Mouse (Mus musculus) CD4-positive naive resting alpha-beta T cell, adult 76 days (primary cell): ENCODE measurements around the gene Srsf9. TPM values are rescaled to one million over a fixed set of nuclear protein-coding genes. Genes with fewer than 3 reads are reported as not detected.

Source experiments
- total RNA-seq: library from RNA; stranded (reverse); gene quantifications from one replicate; pipeline ENCODE4 v1.2.4, GENCODE M21; 2023

The Srsf9 gene
- total RNA-seq, result 33.1 TPM

DNA sequence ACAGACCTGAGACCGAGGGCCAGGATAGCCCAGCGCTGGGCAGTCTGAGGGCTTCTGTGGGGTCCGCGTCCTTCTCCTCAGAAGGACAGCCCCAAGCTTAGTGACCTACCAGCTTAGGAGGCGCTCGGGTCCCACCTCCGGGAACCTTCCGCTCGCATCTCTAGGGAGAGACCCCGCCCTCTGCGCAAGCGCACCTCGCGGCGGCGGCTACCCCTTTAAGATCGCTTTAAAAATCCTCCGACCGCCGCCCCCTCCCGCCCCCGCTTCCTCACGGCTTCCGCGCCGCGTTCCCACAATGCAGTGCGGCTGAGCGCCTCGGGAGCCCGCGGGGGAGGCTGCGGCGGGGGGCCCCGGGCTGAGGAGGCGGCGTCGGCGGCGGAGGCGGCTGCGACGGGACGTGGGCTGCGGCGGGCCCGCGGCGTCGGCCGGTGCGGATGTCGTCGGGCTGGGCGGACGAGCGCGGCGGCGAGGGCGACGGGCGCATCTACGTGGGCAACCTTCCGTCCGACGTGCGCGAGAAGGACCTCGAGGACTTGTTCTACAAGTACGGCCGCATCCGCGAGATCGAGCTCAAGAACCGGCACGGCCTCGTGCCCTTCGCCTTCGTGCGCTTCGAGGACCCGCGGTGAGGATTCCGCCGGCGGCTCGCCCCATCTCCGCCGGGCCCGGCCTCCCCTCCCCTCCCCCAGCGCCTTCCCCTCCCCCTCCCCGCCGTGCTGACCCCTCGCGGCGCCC, at the start of gene Srsf9:
Srsf9 (plus strand) TSS at position 303 of the 735 bp plus-strand sequence.

DNA sequence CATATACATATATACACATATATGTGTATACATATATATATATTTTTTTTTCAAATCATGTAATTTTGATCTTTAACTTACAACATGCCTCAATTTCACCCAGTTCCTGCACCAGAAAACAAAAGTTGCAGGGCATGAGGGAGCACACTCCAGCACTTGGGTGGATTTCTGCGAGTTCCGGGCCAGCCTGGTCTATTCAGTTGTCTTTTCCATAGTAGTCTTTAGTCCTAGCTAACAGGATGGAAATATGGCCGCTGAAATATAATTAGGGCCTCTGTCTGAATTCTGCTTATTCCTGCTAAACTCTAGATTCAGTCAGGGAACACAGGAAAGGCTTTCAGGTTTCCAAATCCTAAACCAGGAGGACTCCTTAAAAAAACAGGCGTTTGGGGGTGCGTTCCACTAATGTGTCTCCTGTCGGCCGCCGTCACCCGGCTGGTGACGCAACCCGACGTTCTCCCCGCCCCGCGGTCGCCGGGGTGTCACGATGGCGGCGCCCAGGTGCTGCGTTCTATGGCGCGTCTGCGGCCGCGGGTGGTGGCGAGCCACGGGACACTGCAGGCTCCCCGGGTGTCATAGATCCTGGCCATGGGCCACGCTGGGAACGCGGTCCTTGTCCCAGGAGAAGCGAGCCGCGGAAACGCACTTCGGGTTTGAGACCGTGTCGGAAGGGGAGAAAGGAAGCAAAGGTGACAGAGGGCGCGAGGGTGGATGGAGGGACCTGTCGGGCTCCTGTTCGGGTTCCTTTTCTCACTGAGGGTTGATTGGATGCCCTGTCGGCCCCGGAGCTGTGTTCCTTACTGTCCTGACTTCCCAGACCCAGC, 47.5 kb upstream of the Srsf9 start, which contains the start of gene Coq5:
Coq5 (plus strand) TSS at position 441 of the 824 bp plus-strand sequence.

DNA sequence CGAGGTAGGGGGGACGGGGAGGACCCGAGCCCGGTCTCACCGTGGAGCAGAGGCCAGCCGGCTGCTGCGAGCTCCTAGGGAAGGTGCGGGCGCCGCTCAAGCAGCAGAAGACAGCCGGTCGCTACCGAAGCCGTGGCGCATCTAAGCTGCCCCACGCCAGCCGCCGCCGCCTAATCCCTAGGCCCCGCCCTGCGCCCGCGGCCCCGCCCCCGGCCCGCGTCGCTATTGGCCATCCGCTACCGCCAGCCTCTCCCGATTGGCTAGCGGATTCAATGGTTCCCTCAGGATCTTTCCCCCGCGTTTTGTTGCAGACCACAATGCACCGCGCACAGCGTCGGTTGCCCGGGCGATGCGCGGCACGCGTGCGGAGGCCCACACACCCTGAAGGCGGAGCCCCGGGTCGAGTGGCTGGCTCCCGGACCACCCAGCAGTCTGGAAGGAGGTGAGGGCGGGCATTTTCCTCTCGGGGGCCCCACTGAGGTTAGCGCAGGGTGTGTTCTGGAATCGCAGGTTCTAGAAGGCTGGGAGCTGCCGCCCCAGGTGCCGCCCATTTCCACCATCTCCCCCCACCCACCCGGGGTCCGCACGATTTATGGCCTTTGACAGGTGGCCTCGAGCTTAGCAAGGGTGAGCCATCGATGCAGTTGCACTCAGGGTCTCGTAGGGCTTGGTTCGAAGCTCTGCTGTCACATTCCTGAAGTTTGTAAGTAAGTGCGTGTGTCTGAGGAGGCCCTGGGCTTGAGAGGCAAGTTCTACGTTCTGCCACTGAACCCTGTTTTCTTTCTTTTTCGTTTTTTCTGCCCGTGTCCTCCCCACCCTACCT, 26.0 kb upstream of the Srsf9 start, which contains the start of gene Dynll1:
Dynll1 (minus strand) TSS at position 208 of the 823 bp plus-strand sequence.

DNA sequence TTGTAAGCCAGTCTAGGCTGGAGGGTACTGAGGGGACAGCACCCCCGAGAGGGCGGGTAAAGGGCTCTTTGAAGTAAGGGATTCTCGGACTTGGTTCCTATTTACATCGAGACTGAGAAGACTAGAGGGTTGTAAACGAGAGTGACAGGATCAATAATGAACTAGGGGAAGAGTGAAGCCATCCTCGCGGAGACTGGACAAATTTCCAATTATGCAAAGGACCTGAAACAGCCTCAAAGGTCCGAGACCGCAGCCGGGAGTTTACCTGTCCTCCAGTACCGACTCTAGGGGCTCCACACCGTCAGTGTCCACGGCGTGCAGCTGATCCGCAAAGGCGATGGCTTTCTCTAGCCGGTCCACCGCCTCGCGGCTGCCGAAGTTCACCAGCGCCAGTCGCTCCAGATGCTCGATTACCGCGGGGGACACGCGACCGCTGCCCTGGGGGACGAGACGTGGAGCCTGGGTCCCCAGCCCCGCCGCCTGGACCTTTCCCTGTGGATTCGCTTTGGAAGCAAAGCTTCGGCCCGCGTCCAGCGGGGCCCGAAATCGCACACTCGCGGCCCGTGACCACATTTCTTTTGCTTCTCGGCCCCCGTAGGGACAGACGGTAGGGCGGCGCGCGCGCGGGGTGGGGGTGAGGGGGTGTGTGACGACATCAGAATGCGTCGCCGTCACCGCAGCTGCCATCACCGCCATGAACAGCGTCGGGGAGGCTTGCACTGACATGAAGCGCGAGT, 13.8 kb downstream of the Srsf9 start, which contains the start of the genes Gatc and Triap1:
Gatc (minus strand) TSS at position 602 of the 737 bp plus-strand sequence.
Triap1 (plus strand) TSS at position 649 of the 737 bp plus-strand sequence.

DNA sequence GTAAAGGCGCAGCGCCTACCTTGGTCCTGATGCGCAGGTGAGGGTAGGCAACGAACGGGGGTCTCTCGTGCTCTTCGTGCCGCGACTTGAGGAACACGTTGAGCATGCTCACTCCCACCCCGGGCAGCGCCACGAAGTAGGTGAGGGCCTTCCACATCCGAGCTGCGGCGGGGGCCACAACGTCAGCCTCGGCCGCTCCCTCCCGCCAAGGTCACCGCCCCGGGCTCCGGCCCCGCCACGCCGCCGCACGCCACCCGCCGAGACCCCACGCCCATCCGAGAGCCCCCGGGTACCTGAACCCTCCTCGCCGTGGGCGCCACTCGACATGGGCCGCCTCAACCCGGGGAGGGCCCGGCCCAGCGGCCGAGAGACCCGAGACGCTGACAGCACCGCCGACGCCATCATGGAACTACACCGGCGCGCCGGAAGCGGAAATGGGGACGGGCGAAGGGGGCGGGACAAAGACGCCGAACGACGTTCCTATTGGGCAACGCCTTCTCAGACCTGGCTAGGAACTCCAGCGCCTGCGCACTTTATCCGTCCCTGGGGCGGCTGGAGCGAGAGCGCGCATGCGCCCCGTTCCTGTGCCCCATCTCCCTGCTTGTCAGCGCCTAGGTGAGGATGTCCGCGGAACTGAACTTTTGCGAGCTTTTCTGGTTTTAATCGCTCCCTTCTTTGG, 21.7 kb downstream of the Srsf9 start, which contains the start of gene Cox6a1:
Cox6a1 (minus strand) TSS at position 436 of the 679 bp plus-strand sequence.

Other genes starting within 250 kb of the Srsf9 start
- not detected for gene Gm10401, start 228.9 kb upstream of the Srsf9 start, total RNA-seq
- 22.9 TPM for gene Acads, start 207.8 kb upstream of the Srsf9 start, total RNA-seq
- 28.7 TPM for gene Unc119b, start 192.2 kb upstream of the Srsf9 start, total RNA-seq
- 78.6 TPM for gene Mlec, start 169.0 kb upstream of the Srsf9 start, total RNA-seq
- gene Cabp1, start 132.8 kb upstream of the Srsf9 start, total RNA-seq, result 0.26 TPM
- gene Pop5, start 91.3 kb upstream of the Srsf9 start, total RNA-seq, result 61.6 TPM
- gene Rnf10, start 54.3 kb upstream of the Srsf9 start, total RNA-seq, result 199 TPM
- gene Coq5, start 47.5 kb upstream of the Srsf9 start, total RNA-seq, result 26.0 TPM
- 199 TPM for gene Dynll1, start 26.2 kb upstream of the Srsf9 start, total RNA-seq
- gene Gatc, start 14.0 kb downstream of the Srsf9 start, total RNA-seq, result 4.3 TPM
- 15.2 TPM for gene Triap1, start 14.0 kb downstream of the Srsf9 start, total RNA-seq
- 213 TPM for gene Cox6a1, start 21.8 kb downstream of the Srsf9 start, total RNA-seq
- not detected for gene Msi1, start 102.4 kb downstream of the Srsf9 start, total RNA-seq
- not detected for gene Pla2g1b, start 139.1 kb downstream of the Srsf9 start, total RNA-seq
- gene Sirt4, start 157.5 kb downstream of the Srsf9 start, total RNA-seq, result 9.1 TPM
- 62.9 TPM for gene Pxn, start 179.5 kb downstream of the Srsf9 start, total RNA-seq
- 3,206 TPM for gene Rplp0, start 232.3 kb downstream of the Srsf9 start, total RNA-seq
- gene Gcn1l1, start 238.1 kb downstream of the Srsf9 start, total RNA-seq, result 101 TPM